Mouse (Mus musculus): ENCODE results near the gene Slc4a5. TPM values are rescaled to one million over a fixed set of nuclear protein-coding genes. Genes with fewer than 3 reads are reported as not detected.
A peak's percentile ranks its signal among the peaks of the same experiment; 100 is the strongest.

Gene Slc4a5
- polyA plus RNA-seq, 1 experiment = 1.1 TPM

DNA sequence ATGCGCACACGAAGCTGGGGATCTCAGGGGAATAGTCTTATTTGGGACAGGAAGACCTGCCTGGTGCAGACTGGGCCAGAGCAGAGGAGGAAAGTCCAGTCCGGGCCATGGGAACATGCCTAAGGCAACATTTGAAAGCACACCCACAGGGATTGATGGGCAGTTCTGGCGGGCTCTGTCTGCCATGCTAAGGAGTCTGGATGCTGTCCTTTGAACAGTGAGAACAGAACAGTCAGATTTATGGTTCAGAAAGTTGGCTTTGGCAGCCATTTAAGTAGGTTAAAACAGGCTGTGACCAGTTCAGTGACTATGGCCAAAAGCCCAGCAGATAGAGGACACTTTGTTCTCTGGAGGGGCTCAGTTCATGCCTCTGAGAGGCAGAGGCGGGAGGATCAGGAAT is 82.6 kb downstream of the Slc4a5 start:
- TF ChIP-seq CTCF (IDR thresholded peaks at IDR 0.05; ENCODE audit: control insufficient read depth, insufficient read depth, low read length) (no peak), POLR2A (IDR thresholded peaks at IDR 0.05; ENCODE audit: borderline replicate concordance, control insufficient read depth, low read depth, low read length) (no peak)
- no peak overlapping the region for H3K4me3 ChIP-seq (replicated peaks; ENCODE audit: control insufficient read depth, low read depth, low read length)
- 81% methylated on average over 5 of the region's 5 CpGs for WGBS
- H3K4me1 ChIP-seq (ENCODE audit: control insufficient read depth, insufficient read depth, low read length) = no peaks in the 10 kb centered on the region
- H3K27ac ChIP-seq (ENCODE audit: control insufficient read depth, insufficient read depth, low read depth, low read length, poor library complexity) = no peak overlapping the region

DNA sequence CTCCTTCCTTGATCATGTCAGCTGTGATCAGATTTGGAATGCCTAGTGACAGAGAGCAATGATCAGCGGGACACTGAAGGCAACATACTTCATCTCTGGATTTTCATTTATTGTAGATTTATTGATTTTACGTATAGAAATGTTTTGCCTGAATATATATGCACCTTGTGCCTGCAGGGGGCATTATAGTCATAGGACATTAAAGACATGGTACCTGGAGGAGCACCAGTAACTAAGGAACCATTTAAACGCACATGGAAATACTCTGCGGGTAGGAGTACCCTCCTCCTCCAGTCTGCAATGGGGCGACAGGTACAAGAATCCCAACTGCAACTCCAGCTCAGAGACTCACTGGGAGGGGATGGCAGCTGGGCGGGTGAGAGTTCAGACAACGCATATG is 89.4 kb downstream of the Slc4a5 start:
- TF ChIP-seq CTCF (IDR thresholded peaks at IDR 0.05; ENCODE audit: control insufficient read depth, insufficient read depth, low read length) (no peak), POLR2A (IDR thresholded peaks at IDR 0.05; ENCODE audit: borderline replicate concordance, control insufficient read depth, low read depth, low read length) (no peak)
- Histone ChIP-seq H3K4me3 (replicated peaks; ENCODE audit: control insufficient read depth, low read depth, low read length) (no peak overlapping the region), H3K4me1 (ENCODE audit: control insufficient read depth, insufficient read depth, low read length) (no peaks in the 10 kb centered on the region), H3K27ac (ENCODE audit: control insufficient read depth, insufficient read depth, low read depth, low read length, poor library complexity) (no peak overlapping the region)
- 83% methylated on average over 7 of the region's 7 CpGs for WGBS

DNA sequence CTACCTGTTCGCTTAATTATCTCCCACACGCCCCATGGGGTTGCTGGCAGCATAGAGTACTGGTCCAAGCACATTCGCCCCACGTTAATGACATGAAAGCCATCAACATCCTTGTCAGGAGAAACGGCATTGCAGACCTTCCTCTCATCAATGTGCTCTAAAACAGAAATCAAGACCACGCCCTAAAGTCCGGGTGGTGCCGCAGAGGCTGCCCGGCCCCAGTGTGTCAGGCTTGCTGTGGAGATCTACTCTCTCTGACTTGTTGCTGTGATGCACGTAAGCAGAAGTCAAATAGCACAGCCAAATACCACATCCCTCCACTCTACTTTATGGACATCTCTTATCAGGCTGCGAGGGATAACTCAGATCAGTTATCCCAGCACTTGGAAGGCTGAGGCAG is 91.6 kb downstream of the Slc4a5 start:
- no peak overlapping the region for H3K27ac ChIP-seq (ENCODE audit: control insufficient read depth, insufficient read depth, low read depth, low read length, poor library complexity)
- WGBS = 88% methylated on average over 11 of the region's 11 CpGs

DNA sequence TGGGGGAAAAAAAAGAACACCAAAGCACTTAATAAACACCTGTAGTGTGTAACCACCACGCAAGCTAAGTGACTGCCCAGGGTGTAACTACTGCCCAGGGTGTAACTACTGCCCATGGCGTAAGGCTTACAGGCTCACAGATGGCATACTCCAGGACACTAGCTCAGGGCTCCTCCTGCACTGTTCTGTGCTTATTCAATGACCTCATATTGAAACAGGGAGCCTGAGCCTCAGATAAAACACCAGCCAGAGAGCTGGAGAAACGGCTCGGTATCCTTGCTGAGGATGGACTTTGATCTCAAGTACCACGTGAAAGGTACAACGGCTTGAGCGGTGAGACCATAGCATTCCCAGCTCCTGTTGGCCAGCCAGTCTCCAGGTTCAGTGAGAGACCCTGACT is 92.4 kb downstream of the Slc4a5 start:
- H3K4me3 ChIP-seq (replicated peaks; ENCODE audit: control insufficient read depth, low read depth, low read length) = no peak overlapping the region
- no peak overlapping the region for H3K27ac ChIP-seq (ENCODE audit: control insufficient read depth, insufficient read depth, low read depth, low read length, poor library complexity)
- TF ChIP-seq POLR2A (IDR thresholded peaks at IDR 0.05; ENCODE audit: borderline replicate concordance, control insufficient read depth, low read depth, low read length) = no peak
- no peak for TF ChIP-seq CTCF (IDR thresholded peaks at IDR 0.05; ENCODE audit: control insufficient read depth, insufficient read depth, low read length)
- H3K4me1 ChIP-seq (ENCODE audit: control insufficient read depth, insufficient read depth, low read length) = peaks cover 2% of the 10 kb centered on the region; the same call in 1 of the 2 replicates
- WGBS = 97% methylated on average over 7 of the region's 7 CpGs

More for the DNA sequence above, 91.6 kb downstream of the Slc4a5 start:
- H3K4me3 ChIP-seq (replicated peaks; ENCODE audit: control insufficient read depth, low read depth, low read length) = no peak overlapping the region
- peaks cover 2% of the 10 kb centered on the region; the same call in 1 of the 2 replicates for H3K4me1 ChIP-seq (ENCODE audit: control insufficient read depth, insufficient read depth, low read length)
- TF ChIP-seq POLR2A (IDR thresholded peaks at IDR 0.05; ENCODE audit: borderline replicate concordance, control insufficient read depth, low read depth, low read length) (no peak), CTCF (IDR thresholded peaks at IDR 0.05; ENCODE audit: control insufficient read depth, insufficient read depth, low read length) (no peak)

DNA sequence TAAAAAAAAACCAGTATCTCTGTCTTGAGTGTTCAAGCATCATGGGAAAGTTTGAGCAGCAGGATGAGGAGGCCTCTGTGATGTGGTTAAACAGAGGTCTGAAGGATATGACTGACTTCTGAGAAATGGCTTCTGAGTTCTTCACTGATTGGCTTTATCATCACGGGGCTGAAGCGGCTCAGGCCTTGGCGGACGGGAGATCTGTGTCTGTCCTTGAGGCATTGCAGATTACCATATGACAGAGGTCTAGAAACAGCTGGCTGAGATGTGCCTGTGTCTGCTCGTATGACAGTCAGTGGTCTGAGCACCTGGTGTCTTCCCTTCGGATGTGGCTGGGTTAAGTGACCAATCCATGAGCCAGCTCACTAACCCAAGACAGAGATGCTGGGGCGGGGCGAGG is 92.9 kb downstream of the Slc4a5 start:
- peaks cover 2% of the 10 kb centered on the region; the same call in 1 of the 2 replicates for H3K4me1 ChIP-seq (ENCODE audit: control insufficient read depth, insufficient read depth, low read length)
- H3K4me3 ChIP-seq (replicated peaks; ENCODE audit: control insufficient read depth, low read depth, low read length) = no peak overlapping the region
- no peak overlapping the region for H3K27ac ChIP-seq (ENCODE audit: control insufficient read depth, insufficient read depth, low read depth, low read length, poor library complexity)
- 84% methylated on average over 8 of the region's 8 CpGs for WGBS
- no peak for TF ChIP-seq POLR2A (IDR thresholded peaks at IDR 0.05; ENCODE audit: borderline replicate concordance, control insufficient read depth, low read depth, low read length)
- no peak for TF ChIP-seq CTCF (IDR thresholded peaks at IDR 0.05; ENCODE audit: control insufficient read depth, insufficient read depth, low read length)

DNA sequence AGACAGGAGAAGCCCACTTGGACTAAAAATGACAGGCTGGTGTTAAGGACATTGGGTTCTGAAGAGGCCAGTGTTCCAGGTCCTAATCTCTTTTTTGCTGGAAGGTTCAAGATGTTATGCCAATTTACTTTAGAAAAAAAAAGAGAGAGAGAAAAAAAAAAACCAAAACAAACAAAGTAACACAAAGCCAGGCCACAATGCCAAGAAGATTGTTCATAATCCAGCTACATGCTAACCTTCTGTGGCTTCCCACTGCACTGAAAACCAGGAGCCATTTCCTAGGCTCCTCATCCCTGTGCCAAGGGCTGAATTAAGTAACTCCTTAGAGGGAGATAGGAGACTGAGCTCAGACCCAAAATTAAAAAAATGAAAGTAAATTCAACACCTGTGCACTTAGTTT is 95.7 kb downstream of the Slc4a5 start:
- H3K4me3 ChIP-seq (replicated peaks; ENCODE audit: control insufficient read depth, low read depth, low read length) = no peak overlapping the region
- TF ChIP-seq POLR2A (IDR thresholded peaks at IDR 0.05; ENCODE audit: borderline replicate concordance, control insufficient read depth, low read depth, low read length) = no peak
- no peak for TF ChIP-seq CTCF (IDR thresholded peaks at IDR 0.05; ENCODE audit: control insufficient read depth, insufficient read depth, low read length)
- H3K27ac ChIP-seq (ENCODE audit: control insufficient read depth, insufficient read depth, low read depth, low read length, poor library complexity) = no peak overlapping the region
- peaks cover 2% of the 10 kb centered on the region; the same call in 1 of the 2 replicates for H3K4me1 ChIP-seq (ENCODE audit: control insufficient read depth, insufficient read depth, low read length)

DNA sequence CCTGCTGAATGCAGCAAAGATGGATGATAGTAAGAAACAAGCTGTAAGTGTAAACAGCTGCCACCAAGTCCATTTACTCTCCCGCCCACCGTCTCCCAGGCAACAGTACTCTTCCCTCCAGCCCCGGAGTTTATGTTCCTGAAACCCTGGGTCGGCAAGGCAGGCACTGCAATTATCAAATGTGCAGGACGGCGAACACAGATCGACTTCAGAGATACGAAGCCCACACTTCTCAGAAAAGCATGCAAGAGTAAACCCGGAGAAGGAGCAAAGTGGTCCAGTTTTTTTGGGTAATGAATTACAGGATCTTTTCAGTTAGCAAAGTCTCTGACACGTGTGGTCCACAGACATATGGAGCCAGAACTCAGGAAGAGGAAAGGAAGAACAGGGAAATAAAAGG is 96.4 kb downstream of the Slc4a5 start:
- TF ChIP-seq POLR2A (IDR thresholded peaks at IDR 0.05; ENCODE audit: borderline replicate concordance, control insufficient read depth, low read depth, low read length) (no peak), CTCF (IDR thresholded peaks at IDR 0.05; ENCODE audit: control insufficient read depth, insufficient read depth, low read length) (no peak)
- WGBS = 16% methylated on average over 10 of the region's 10 CpGs
- H3K4me3 ChIP-seq (replicated peaks; ENCODE audit: control insufficient read depth, low read depth, low read length) = peak overlapping the region; percentile 26
- H3K4me1 ChIP-seq (ENCODE audit: control insufficient read depth, insufficient read depth, low read length) = peaks cover 2% of the 10 kb centered on the region; the same call in 1 of the 2 replicates
- no peak overlapping the region for H3K27ac ChIP-seq (ENCODE audit: control insufficient read depth, insufficient read depth, low read depth, low read length, poor library complexity)

DNA sequence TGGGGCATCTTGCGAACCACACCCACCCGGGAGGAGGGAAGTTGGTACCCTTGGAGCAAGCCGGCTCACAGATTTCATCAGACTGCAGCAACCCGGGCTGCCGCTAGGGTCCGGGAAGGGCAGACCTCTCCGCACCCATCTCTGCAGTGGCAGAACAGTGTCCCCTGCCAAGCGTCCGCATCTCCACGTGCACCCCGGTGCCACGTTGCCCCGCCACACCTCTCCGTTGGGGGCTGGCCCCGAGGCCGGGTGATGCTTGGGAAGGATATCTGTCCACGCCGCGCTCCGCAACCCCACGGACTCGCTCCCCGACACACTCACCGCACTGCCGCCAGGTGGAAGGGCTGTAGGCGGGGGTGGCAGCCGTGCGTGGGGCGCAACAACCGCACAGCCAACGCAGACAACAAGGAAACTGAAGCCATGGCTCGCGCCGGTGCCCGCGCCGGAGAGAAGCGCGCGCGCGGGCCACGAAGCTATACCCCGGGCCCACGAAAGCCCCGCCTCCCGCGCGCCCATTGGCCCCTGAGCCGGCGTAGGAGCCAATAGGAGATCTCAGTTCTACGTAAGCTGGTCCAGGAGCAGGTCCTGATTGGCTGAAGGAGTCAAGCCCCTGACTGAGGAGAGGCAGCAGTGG is 97.6 kb downstream of the Slc4a5 start:
- TF ChIP-seq POLR2A (IDR thresholded peaks at IDR 0.05; ENCODE audit: borderline replicate concordance, control insufficient read depth, low read depth, low read length) = no peak; the same call in 1 of the 2 replicates
- TF ChIP-seq CTCF (IDR thresholded peaks at IDR 0.05; ENCODE audit: control insufficient read depth, insufficient read depth, low read length) = peak; percentile 72
- WGBS = 0% methylated on average over 52 of the region's 52 CpGs
- Histone ChIP-seq H3K4me3 (replicated peaks; ENCODE audit: control insufficient read depth, low read depth, low read length) (peak overlapping the region; percentile 98), H3K4me1 (ENCODE audit: control insufficient read depth, insufficient read depth, low read length) (peaks cover 2% of the 10 kb centered on the region; the same call in 1 of the 2 replicates), H3K27ac (ENCODE audit: control insufficient read depth, insufficient read depth, low read depth, low read length, poor library complexity) (peak overlapping the region; percentile 70)

Data from bone marrow, adult 2 months (tissue).